Mouse (Mus musculus) adrenal gland, adult 2 months (tissue): ENCODE results near the gene Ldb3. TPM values are rescaled to one million over a fixed set of nuclear protein-coding genes. Genes with fewer than 3 reads are reported as not detected.
A peak's percentile ranks its signal among the peaks of the same experiment; 100 is the strongest.

Experiments used
- DNase-seq: peaks from one replicate; pipeline ENCODE4 v3.0.0; 2021
- polyA plus RNA-seq: library from polyadenylated mRNA; depleted of rRNA; stranded (reverse); fragments of >200 nt; gene quantifications from 2 replicates; pipeline ENCODE4 v1.2.3, GENCODE M21; 2012
- total RNA-seq, 2 experiments: library from RNA; stranded (reverse); gene quantifications; 2 replicates each; pipeline ENCODE4 v1.2.3; 2021

The Ldb3 gene
- total and polyA plus RNA-seq, 3 experiments, result 0.58 to 0.79 (median 0.76) TPM

GRCm38 (mm10) chr14:34511901-34512300 lies 76.6 kb downstream of the Ldb3 start:
- no peak for DNase-seq

DNA sequence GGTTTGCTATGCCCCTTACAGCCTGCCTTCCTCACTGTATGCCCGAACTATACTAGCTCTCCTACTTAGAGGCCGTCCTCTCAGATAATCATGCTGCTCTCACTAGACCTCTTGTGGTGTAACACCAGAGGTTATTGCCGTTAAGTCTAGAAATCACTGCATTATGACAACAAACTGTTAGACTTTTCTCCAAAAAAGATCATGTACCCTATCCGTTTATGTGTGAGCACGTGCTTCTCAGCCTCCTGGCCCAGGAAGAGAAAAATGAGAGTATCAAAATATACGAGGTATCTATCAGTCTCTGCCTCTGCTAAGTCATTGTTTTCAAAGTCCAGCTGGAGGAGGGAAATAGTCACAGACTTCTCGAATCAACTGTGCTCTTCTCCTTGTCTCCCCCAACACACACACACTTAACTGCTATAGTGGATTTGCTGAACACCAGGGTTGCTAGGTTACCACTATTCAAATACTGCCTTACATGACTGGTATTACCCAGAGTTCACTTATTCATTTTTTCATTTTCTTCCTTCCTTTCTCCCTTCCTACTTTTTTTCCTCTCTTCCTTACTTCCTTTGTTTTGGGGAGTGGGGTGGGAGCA lies 79.5 kb downstream of the Ldb3 start:
- DNase-seq, result no peak

DNA sequence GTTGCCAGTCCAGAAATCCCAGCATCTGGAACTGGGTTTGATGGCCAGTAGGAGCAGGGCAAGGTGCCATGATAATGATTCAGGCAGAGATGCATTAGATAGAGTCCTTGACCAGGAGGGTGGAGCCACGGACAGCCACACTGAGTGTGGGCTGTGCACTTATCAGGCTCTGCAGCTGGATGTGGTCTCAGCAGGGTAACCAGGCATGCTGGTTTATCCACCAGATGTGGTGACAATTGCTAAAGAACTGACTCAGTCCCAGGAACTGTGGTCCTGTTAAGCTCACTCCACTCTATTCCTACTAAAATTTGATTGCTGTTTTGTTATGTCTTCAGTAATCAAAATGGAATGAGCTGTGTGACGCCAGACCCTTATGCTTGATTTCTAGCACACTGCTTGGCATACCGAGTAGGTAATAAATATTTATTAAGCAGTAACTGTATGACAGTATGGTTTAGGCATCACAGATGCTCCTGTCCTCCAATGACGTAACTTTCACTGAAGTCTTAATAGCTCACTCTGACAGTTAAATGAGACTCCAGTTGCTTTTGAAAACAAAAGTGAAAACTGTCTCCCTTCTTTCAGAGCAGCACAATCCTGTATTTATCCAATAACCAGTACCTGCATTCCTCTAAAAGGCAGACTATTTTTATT lies 80.2 kb downstream of the Ldb3 start:
- DNase-seq, result peak; percentile 84

DNA sequence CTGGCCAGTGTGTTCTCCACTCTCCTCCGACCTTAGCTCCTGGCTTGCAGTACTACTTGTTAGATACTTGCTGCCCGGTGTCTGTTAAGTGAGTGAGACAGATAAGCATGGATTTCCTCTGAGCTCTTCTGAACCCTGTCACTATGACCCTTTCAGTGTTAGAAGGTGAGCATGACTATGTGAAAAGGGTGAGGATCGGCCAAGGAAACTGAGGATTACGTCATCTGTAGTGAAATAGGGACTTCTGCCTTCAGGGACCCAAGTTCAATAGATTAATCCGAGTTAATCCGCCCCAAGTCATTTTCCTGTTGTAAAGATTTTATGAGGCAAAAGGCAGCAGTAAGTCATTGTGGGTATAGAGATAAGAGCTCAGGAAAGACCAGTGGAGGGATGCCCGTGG lies 83.2 kb downstream of the Ldb3 start:
- DNase-seq, result no peak

- no peak for DNase-seq
Observed at GRCm38 (mm10) chr14:34504377-34504776, 84.1 kb downstream of the Ldb3 start.

DNA sequence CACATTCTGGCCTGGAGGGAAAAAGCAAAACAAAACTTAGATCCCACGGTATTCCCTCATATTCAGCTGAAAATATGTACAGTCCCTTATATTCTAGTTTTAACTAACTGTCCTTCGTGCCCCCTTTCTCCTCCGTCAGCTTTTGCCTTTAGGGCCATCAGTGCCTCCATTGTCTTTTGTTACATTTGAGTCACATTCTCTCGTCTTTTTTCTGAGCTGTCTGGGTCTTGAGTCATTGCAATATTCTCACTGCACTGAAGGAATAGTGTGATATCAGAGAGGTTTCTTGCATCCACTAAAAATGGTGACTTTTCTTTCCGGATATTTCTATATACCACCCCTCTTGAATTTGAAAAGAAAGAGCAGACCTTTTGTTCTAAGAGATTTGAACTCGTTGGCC lies 84.7 kb downstream of the Ldb3 start:
- no peak for DNase-seq

DNA sequence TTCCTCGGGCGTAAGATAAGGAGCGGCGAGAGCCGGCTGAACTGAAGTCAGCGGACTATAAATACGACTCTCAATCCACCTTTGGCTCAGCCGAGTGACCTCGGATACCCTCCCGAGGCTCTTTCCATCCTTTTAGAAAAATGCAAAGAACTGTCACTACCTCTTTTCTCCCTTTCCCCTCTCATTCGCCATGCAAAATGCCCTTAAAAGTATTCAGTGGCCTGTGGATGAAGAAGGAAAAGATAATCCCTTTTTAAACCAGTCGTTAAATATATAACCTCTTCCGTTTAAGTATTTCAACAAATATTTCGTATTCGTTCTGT lies 85.2 kb downstream of the Ldb3 start, which contains the start of gene Bmpr1a:
Bmpr1a (minus strand) TSS at position 17 of the 323 bp plus-strand sequence.
- DNase-seq, result no peak

DNA sequence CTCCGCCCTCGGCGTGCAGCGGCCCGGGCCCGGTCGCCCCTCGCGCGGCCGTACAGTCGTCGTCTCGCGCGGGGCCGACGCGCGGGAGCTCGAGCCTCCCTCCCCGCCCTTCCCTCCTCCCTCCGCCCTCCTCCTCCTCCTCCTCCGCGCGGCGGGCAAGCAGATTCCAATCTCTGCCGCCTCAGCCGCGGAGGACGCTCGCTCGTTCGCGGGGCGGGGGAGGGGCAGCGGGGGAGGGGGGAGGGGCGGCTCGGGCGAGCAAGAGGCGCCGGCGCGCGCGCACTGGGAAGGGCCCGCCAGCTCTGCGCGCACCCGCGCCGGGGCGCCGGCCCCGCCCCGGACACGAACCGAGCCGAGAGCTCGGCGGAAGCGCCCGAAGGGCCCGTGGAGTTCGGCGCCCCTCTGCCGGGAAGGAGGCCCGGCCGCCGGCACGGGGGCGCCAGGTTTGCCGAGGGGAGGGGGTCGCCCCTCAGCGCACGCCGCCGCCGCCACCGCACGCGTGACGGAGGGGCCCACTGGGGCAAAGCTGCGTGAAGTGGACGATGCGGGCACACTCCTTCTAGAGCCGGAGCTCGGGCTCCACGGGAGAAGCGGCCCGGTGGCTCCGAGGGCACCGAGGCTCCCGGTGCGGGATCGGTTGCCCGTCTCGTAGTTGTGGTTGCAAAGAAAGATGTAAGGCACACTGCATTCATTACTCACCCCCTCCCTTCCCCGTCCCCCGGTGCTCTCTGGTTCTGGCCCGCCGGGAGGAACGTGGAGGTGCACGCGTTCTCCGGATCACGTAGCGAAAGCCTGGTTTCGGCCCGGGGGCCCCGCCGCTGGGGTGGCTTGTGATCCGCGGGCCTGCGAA lies 85.8 kb downstream of the Ldb3 start:
- peak; percentile 96 for DNase-seq

DNA sequence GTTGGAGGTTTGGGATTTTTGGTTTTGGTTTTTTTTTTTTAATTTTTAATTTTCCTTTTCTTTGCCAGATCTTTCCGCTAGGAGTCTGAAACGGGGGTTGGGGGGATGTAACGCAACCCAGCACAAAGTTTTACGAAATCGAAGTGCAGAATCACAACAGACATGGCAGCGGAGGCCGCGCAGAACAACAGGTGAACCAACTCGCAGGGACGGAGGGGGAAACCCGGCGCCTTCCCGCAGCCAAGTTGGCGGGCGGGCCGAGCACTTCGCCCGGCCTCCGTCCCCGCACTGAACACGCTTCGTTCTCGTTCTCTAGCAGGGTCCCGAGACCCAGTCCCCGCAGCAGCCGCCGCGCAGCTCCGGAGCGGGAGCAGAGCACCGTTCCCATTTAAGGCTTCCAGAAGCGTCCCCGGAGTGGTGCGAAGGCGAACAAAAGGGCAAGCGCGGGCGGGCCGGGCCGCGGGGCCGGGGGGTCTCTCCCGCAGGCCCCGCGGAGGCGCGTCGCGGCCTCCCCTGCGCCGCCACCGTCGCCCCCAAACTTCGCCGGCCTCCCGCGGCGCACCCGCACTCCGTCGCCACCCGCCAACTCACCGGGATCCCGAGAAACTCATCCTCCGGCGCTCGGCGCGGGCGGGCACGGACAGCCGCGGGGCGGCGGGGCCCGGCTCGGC lies 86.5 kb downstream of the Ldb3 start:
- peak; percentile 74 for DNase-seq

DNA sequence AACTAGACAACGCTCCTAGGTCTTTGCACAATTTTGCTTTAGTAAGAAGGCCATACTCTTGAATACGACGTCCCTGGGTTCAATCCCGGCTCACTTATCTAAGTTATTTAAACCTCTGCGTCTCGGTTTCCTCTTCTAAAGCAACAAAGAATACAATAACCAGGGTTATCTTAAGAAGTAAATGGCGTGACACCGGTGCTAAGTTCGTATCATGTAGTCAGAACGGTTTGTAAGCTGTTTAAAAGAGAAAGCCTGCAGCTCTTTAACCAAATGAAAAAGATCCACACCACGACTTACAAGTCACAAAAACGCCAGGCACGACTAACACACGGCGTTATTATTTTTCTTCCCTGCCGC lies 87.1 kb downstream of the Ldb3 start:
- peak; percentile 44 for DNase-seq

DNA sequence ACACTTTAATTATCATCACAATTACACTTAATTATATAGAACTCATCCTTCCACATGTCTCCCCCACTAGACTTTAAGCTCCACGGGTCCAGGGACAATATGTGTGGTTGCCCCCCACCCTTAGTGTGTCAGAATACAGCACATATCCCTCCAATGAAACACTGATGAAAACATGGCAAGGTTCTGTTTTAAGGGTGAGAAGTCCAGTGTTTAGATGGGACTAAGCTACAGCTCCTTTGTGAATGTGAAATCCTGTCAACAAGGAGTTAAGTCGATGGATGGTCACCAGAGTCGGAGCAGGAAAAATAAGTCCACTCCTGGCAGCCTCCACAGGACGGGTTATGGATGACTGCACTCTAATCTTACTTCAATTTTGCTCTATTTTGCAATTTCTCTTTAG lies 88.2 kb downstream of the Ldb3 start:
- DNase-seq, result no peak

DNA sequence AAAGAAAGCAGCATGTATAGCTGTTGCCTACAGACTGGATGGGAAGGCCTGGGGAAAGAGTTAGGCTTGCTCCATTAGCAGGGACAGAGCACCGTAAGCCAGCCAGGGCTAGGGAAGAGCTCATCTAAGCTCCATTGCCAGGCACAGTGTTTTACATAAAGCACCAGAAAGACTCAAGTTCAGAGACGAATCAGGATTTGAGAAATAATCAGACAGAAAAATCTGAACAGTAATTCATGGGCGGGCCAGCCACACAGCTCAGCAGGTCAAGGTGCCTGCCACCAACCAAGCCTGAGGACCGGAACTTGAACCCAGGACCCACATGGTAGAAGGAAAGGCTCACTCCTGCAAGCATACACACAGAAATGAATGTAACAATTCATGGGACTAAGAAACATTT lies 88.8 kb downstream of the Ldb3 start:
- peak; percentile 51 for DNase-seq

DNA sequence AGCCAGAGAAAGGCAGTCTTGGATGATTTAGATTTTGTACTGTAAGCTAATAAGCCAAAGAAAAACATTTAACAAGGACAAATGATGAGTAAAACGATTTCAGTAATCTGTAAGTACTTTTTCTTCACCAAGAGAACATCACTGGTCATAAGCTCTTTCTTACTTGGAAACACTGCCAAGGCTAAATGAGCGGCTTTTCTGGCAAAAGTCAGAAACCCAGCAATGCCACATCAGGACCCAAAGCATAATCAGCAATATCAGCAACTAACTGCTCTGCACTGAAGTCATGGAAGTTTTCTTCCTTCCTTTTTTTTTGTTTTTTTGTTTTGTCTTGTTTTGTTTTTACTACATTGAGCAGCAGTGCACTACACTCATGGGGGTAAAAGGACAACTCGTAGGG lies 91.1 kb downstream of the Ldb3 start:
- peak; percentile 59 for DNase-seq

GRCm38 (mm10) chr14:34493682-34494081 lies 94.8 kb downstream of the Ldb3 start:
- no peak for DNase-seq

DNA sequence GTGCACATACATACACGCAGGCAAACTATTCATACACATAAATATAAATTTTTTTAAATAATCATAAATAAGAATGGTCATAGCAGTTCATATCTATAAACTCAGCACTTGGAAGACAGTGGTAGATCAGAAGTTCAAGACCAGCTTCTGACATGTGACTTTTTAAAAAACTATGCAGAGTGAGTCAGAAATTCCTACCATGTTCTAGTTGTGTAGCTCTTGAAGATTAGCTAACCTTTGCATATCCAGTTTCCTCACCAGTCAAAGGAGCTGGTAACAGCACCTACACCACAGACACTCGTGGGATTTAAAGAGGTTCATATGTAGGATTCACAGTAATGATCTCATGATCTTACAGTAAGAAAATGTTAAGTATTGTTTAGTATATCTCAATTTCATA lies 95.8 kb downstream of the Ldb3 start:
- no peak for DNase-seq

DNA sequence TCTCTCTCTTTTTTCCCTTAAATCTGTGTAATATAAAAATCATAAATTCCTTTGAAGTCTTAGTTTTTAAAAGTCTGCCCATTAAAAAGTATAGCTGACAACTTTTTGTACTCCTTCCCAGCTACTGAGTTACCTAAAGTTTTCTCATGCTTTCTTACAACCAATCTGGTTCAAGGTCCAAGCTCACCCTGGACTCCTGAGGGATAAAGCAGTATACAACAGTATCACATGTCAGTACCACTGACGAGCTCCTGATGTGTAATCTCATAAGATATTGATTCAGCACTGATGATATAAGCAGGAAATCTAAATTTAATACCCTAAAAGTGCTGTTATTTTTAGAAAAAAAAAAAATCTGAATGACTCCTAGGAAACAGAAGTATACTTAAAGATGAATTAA lies 97.5 kb downstream of the Ldb3 start:
- no peak for DNase-seq

DNA sequence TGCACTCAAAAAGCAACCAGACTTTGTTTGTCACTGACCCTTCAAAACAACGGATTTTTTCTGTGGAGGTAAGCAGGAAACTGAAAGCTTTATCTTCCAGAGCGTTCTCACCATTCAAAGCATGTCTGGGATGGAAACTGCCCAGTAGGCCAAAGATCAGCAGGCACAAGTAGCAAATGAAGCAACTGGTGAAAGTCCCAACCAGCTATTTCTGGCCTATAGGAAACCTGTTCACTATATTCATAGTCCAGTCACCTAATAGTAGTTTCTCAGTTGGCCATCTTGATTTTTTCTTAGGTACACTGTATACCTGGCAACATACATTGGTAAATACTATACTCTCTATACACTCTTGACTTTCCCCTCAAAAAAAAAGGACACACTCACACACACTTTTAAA lies 98.6 kb downstream of the Ldb3 start:
- DNase-seq, result no peak

DNA sequence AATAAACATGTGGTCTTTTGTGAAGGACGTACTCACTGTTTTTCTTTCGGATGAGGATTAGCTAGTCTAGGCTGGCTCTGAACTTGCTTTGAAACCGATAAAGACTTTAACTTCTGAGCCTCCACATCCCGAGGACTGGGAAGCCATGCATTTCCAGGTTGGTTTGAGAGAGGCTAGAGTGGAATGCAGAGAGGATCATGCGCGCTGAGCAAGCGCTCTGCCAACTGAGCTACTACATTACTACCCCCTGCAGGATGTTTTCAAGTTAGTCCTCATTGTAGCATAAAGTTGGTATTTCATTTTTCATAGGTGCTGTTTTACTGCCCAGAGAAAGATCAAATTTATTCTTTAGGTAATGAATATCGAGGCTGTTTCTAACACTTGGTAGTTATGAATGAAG lies 102.3 kb downstream of the Ldb3 start:
- no peak for DNase-seq

DNA sequence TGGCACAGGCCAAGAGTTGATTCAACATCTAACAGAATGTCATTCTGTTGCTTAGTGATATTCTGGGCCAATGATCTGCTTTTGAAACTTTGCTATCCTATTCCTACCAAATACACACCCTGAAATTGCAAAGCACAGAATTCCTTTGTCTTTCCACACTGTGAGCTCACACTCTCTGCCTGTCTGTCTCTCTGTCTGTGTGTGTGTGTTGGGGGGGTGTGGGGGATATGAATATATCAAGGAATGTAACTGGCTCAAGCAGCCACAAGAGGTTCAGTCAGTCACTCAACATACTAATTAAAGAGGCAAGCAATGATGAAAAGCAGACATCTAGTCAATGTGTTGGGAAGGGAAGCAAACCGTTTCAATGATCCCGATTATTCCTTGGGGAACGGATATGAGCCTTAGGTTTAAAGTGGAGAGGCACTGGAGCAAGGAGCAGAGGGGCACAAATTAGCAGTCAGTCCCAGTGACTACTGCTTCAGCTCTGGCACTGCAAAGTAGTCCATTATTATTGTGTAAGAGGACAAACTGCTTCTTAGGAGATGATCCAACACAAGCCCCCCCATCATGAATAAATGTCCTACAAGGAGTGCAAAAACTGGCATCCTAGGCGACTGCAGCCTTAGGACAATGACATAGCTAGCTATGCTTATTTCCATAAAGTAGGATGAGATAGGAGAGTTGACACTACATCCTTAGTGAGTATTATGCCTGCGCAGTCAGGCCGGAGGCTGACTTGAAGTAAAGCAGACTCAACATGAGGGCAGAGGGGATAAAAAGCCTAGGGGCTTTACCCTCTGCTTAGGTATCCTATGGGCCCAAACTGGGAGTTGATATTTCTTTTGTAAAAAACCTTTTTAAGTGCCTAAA lies 104.8 kb downstream of the Ldb3 start:
- DNase-seq, result no peak
